In genomic region chr4:150031234-150031890, GRCm38 (mm10) we compare ENCODE assay signal across 8 mouse cellular contexts. TPM values are rescaled to one million over a fixed set of nuclear protein-coding genes. Genes with fewer than 3 reads are reported as not detected.
A peak's percentile ranks its signal among the peaks of the same experiment; 100 is the strongest.
DNase-seq lines count a peak whose midpoint lies in the region; ATAC-seq and TF ChIP-seq lines count a peak whose summit lies in the region.

No protein-coding gene starts in this region.

- H3K36me3 ChIP-seq in heart, embryonic 12.5 days = no peaks in the 10 kb centered on the region
- H3K36me3 ChIP-seq in midbrain, postnatal 0 days (ENCODE audit: insufficient read depth, low read length) = no peaks in the 10 kb centered on the region

- peak overlapping the region; percentile 86 for H3K4me2 ChIP-seq in heart, embryonic 12.5 days
- peak overlapping the region; percentile 93 for H3K4me2 ChIP-seq in midbrain, postnatal 0 days (ENCODE audit: low read depth, low read length, poor library complexity, severe bottlenecking)

- TF ChIP-seq CTCF in midbrain, postnatal 0 days (IDR thresholded peaks at IDR 0.05) = no peak

- peak overlapping the region; percentile 59 for H3K4me3 ChIP-seq in heart, embryonic 12.5 days
- peak overlapping the region; percentile 45 for H3K4me3 ChIP-seq in midbrain, postnatal 0 days (ENCODE audit: low read depth, low read length)

- peak; percentile 50 for DNase-seq in gastrocnemius, postnatal 10 days
- no peak for DNase-seq in gastrocnemius, postnatal 25 days
- DNase-seq in kidney, postnatal 10 days = peak; percentile 50
- no peak for DNase-seq in midbrain, postnatal 0 days (ENCODE audit: low spot score)
- DNase-seq in right cerebral cortex, postnatal 36 days (ENCODE audit: low spot score in 2 of 2) = no peak
- no peak for DNase-seq in layer of hippocampus, postnatal 25 days (ENCODE audit: extremely low spot score in 1 of 2, low spot score in 1 of 2)

- peak; percentile 9; the same call in 1 of the 2 replicates for ATAC-seq in cerebellum, adult (ENCODE audit: insufficient number of reproducible peaks, low FRiP score, low TSS enrichment)
- ATAC-seq in heart, embryonic 12.5 days (ENCODE audit: insufficient number of reproducible peaks, low FRiP score) = no peak
- ATAC-seq in midbrain, postnatal 0 days (ENCODE audit: low FRiP score) = no peak

- H3K4me1 ChIP-seq in heart, embryonic 12.5 days (replicated peaks) = peaks cover 32% of the 10 kb centered on the region
- peaks cover 13% of the 10 kb centered on the region for H3K4me1 ChIP-seq in midbrain, postnatal 0 days (ENCODE audit: insufficient read depth, low read length)

- H3K27ac ChIP-seq in heart, embryonic 12.5 days (ENCODE audit: poor library complexity, severe bottlenecking) = no peak overlapping the region
- no peak overlapping the region for H3K27ac ChIP-seq in midbrain, postnatal 0 days (ENCODE audit: low read depth, low read length)

- H3K9ac ChIP-seq in heart, embryonic 12.5 days = peak overlapping the region; percentile 52; the same call in 1 of the 2 replicates
- no peak overlapping the region for H3K9ac ChIP-seq in midbrain, postnatal 0 days (replicated peaks; ENCODE audit: low read length, poor library complexity, severe bottlenecking)

- H3K27me3 ChIP-seq in heart, embryonic 12.5 days (replicated peaks) = peaks cover 77% of the 10 kb centered on the region
- peaks cover 69% of the 10 kb centered on the region for H3K27me3 ChIP-seq in midbrain, postnatal 0 days (ENCODE audit: insufficient read depth, low read length)

- 28% methylated on average over 14 of the region's 14 CpGs for WGBS in heart, embryonic 12.5 days
- 17% methylated on average over 14 of the region's 14 CpGs for WGBS in midbrain, postnatal 0 days

- H3K9me3 ChIP-seq in heart, embryonic 12.5 days (replicated peaks) = no peaks in the 10 kb centered on the region
- no peaks in the 10 kb centered on the region for H3K9me3 ChIP-seq in midbrain, postnatal 0 days (ENCODE audit: low read length)

RNA-seq across cellular contexts. Expression of gene H6pd, which starts 22.5 kb away (rescaled TPM):
- 10 to 100 TPM; 57.1 to 61.3 TPM for total RNA-seq in gastrocnemius, postnatal 10 days (2021)
- total RNA-seq in gastrocnemius, postnatal 25 days (2021) = 10 to 100 TPM; 43.2 to 49.2 TPM
- 11.4 and 12.7 TPM in 2 replicates for polyA plus RNA-seq in heart, embryonic 12.5 days (2016; fragmentation: Nextera tagmentation; extraction: Ambion mirVana)
- total RNA-seq in midbrain, postnatal 0 days (2014; rRNA removed) = 12.6 and 13.6 TPM in 2 replicates
- 3.2 and 3.7 TPM in 2 replicates for polyA plus RNA-seq in midbrain, postnatal 0 days (2015; fragmentation: Nextera tagmentation; extraction: Ambion mirVana)
- 1 to 10 TPM; 8.8 to 9.1 TPM for total RNA-seq in layer of hippocampus, postnatal 25 days (2021)

RNA-seq across cellular contexts. Expression of gene Gpr157, which starts 55.8 kb away (rescaled TPM):
- total RNA-seq in gastrocnemius, postnatal 10 days (2021) = 10 to 100 TPM; 18.8 to 19.2 TPM
- total RNA-seq in gastrocnemius, postnatal 25 days (2021) = 10 to 100 TPM; 22.8 to 35.7 TPM
- 2.1 and 2.2 TPM in 2 replicates for polyA plus RNA-seq in heart, embryonic 12.5 days (2016; fragmentation: Nextera tagmentation; extraction: Ambion mirVana)
- 4.4 TPM in 2 replicates for total RNA-seq in midbrain, postnatal 0 days (2014; rRNA removed)
- polyA plus RNA-seq in midbrain, postnatal 0 days (2015; fragmentation: Nextera tagmentation; extraction: Ambion mirVana) = 0.47 and 0.49 TPM in 2 replicates
- total RNA-seq in layer of hippocampus, postnatal 25 days (2021) = 1 to 10 TPM; 1.1 to 1.8 TPM

Comparison
In these comparisons a context has a peak if more than half of its experiments do, and no peak if none do; other contexts are left out.
1. DNase-seq: peak in gastrocnemius, postnatal 10 days (single experiment) and kidney, postnatal 10 days (single experiment); none in gastrocnemius, postnatal 25 days (single experiment), midbrain, postnatal 0 days (single experiment), right cerebral cortex, postnatal 36 days (0 of 2) and layer of hippocampus, postnatal 25 days (0 of 2).